Mouse (Mus musculus) midbrain, embryonic 14.5 days (tissue): ENCODE data around the gene Npas2. TPM values are rescaled to one million over a fixed set of nuclear protein-coding genes. Genes with fewer than 3 reads are reported as not detected.

Experiments used
- ATAC-seq: fragments of 200-750 bp; cut with Nextera tagmentation; 2 replicates; pipeline ENCODE4 v1.8.0; 2017; ENCODE audit warnings: moderate number of reproducible peaks, moderate library complexity; ENCODE audit not compliant: low FRiP score, low TSS enrichment
- DNase-seq: peaks from one replicate; pipeline ENCODE4 v3.0.0-alpha.2; 2015
- H3K27ac ChIP-seq: fragments of 300-500 bp; sonication (generic); replicated peaks from 2 replicates; pipeline ENCODE4 v1.5.1; 2014; ENCODE audit warnings: mild to moderate bottlenecking, low read depth, low read length, moderate library complexity
- H3K27me3 ChIP-seq: fragments of 300-500 bp; sonication (generic); 2 replicates; pipeline ENCODE4 v1.6.1; 2014; ENCODE audit warnings: low read length, control low read depth, mixed read lengths; ENCODE audit not compliant: control insufficient read depth, insufficient read depth
- H3K36me3 ChIP-seq: fragments of 300-500 bp; sonication (generic); 2 replicates; pipeline ENCODE4 v1.6.1; 2014; ENCODE audit warnings: low read length, control low read depth; ENCODE audit not compliant: control insufficient read depth, insufficient read depth
- H3K4me1 ChIP-seq: fragments of 300-500 bp; sonication (generic); 2 replicates; pipeline ENCODE4 v1.6.1; 2014; ENCODE audit warnings: mild to moderate bottlenecking, antibody characterized with exemption, low read length, control low read depth; ENCODE audit not compliant: control insufficient read depth, insufficient read depth
- H3K4me2 ChIP-seq: fragments of 300-500 bp; sonication (generic); 2 replicates; pipeline ENCODE4 v1.6.1; 2014; ENCODE audit warnings: mild to moderate bottlenecking, low read length, moderate library complexity
- H3K4me3 ChIP-seq: fragments of 300-500 bp; sonication (generic); replicated peaks from 2 replicates; pipeline ENCODE4 v1.5.1; 2014; ENCODE audit warnings: low read depth, low read length
- H3K9ac ChIP-seq: fragments of 300-500 bp; sonication (generic); replicated peaks from 2 replicates; pipeline ENCODE4 v1.6.1; 2014; ENCODE audit warnings: mild to moderate bottlenecking, low read length, moderate library complexity
- H3K9me3 ChIP-seq: fragments of 300-500 bp; sonication (generic); 2 replicates; pipeline ENCODE4 v1.6.1; 2016; ENCODE audit warnings: low read length, control low read depth, mixed read lengths; ENCODE audit not compliant: control insufficient read depth
- WGBS: fragments of 180-500 bp; shearing (Covaris S2); extraction: QIAGEN DNeasy Blood & Tissue Kit; methylation state at CpG from one replicate; pipeline ENCODE4 v1.1.7; 2014; 5-methylcytosine and 5-hydroxymethylcytosine counted together
- polyA plus RNA-seq: library from polyadenylated mRNA; unstranded; fragments of >200 nt; fragmentation: Nextera tagmentation; extraction: Ambion mirVana; gene quantifications from 2 replicates; pipeline ENCODE4 v1.2.1, GENCODE M21; 2014

The Npas2 gene
- polyA plus RNA-seq, 1 experiment from 2014 or later, result 0.33 TPM

DNA sequence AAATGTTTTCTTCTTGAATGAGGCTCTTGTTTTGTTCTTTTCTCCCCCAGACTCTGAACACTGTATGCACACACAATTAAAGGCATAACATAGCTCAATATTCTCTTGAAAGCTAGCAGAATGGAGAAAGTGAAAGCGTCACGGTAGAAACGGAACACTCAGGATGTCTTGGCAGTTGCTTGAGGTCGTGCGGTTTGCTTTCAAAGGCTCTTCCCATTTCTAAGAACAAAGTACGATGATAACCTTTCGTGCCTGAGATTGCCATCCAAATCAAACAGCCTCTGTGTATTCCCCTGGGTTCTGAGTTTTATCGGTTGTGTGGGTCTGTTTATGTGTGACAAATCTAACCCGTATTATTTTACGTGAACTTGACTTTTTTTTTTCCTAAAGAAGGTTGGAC is 11.5 kb downstream of the Npas2 start:
- DNase-seq, result no peak
- ATAC-seq, result no peak
- H3K9ac ChIP-seq, result no peak overlapping the region
- H3K27me3 ChIP-seq, result no peaks in the 10 kb centered on the region
- no peak overlapping the region for H3K4me2 ChIP-seq
- H3K4me3 ChIP-seq, result no peak overlapping the region
- no peak overlapping the region for H3K27ac ChIP-seq
- H3K4me1 ChIP-seq, result no peaks in the 10 kb centered on the region
- 88% methylated on average over 10 of the region's 10 CpGs for WGBS
- H3K9me3 ChIP-seq, result no peaks in the 10 kb centered on the region
- H3K36me3 ChIP-seq, result no peaks in the 10 kb centered on the region

DNA sequence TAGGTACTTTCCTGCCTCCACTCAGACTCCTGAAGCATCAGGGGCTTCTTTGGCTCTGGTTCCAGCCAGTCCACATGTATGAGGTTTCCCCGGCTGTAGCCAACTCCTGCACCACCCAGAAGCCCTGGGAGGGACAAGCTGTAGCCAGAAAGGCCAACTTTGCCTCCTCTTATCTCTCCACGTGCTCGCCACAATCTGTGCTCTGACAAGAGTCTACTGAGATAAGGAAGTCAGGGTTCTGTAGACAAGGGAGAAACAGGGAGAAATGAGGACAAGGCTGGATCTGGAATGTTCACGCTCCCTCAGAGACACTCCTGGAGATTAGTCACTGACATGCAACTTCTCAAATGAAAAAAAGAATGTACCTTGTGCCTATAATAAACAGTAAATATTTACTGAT is 12.2 kb downstream of the Npas2 start:
- Histone ChIP-seq H3K9ac (no peak overlapping the region), H3K4me3 (no peak overlapping the region), H3K4me2 (no peak overlapping the region), H3K9me3 (no peaks in the 10 kb centered on the region), H3K27me3 (no peaks in the 10 kb centered on the region), H3K4me1 (no peaks in the 10 kb centered on the region), H3K27ac (no peak overlapping the region), H3K36me3 (no peaks in the 10 kb centered on the region)
- 90% methylated on average over 4 of the region's 4 CpGs for WGBS
- DNase-seq (no peak), ATAC-seq (no peak)

DNA sequence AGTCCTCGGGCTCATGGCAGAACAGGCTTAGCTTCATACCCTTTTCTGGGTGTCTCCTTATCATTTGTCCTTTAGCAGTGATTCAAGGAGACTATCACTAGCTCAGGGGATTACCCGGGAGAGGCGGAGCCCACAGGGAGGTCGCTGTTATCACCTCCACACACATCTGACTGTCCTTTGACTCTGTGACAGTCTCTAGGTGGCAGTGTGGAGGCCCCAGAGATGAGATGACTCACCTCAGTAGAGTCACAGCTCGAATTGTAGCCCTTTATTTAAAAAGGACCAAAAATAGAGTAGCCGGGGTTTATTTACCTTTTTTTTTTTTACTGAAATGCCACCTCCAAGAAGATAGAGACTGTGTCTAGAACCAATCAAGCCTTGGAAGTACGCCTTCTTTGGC is 13.4 kb downstream of the Npas2 start:
- Histone ChIP-seq H3K36me3 (no peaks in the 10 kb centered on the region), H3K27ac (no peak overlapping the region), H3K4me1 (no peaks in the 10 kb centered on the region), H3K9me3 (no peaks in the 10 kb centered on the region), H3K9ac (no peak overlapping the region), H3K4me3 (no peak overlapping the region), H3K27me3 (no peaks in the 10 kb centered on the region), H3K4me2 (no peak overlapping the region)
- DNase-seq (no peak), ATAC-seq (no peak)
- WGBS, result 45% methylated on average over 7 of the region's 7 CpGs

DNA sequence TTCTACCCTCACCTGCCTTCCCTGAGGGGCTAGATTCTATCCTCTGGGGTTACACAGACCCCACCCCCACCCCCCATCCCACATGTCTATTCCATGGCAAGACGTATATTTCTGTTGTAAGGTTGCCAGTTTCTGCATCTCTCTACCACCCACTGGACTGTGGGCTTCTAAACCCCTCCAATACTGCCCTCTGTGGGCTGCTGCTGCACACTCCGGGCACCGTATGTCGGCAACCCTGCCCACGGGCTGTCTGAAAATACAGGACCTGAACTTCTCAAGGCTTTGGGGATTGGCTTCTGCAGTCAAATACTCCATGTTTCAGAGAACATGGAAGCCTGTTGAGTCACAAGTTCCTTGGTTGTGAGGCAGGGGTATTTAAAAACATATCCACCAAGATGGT is 17.4 kb downstream of the Npas2 start:
- ATAC-seq (no peak), DNase-seq (no peak)
- no peaks in the 10 kb centered on the region for H3K27me3 ChIP-seq
- no peaks in the 10 kb centered on the region for H3K9me3 ChIP-seq
- no peak overlapping the region for H3K4me2 ChIP-seq
- H3K4me3 ChIP-seq, result no peak overlapping the region
- no peak overlapping the region for H3K27ac ChIP-seq
- H3K36me3 ChIP-seq, result no peaks in the 10 kb centered on the region
- no peaks in the 10 kb centered on the region for H3K4me1 ChIP-seq
- 82% methylated on average over 5 of the region's 5 CpGs for WGBS
- no peak overlapping the region for H3K9ac ChIP-seq

DNA sequence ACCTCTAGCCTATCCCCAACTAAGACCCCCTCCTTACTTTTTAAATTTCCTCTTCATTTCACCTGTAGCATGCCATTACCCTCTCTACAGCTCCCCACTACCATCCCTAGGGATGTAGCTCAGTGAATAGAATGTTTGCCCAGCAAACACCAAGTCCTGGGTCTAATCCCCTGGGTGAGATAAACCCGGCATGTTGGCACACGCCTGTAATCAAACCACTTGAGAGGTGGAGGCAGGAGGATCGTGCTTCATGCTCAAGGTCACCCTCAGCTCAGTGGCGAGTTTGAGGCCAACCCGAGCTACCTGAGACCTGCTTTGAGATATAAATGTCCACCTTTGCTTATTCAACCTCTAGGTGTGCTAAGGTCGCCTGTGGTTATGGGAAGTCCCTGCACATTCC is 19.5 kb downstream of the Npas2 start:
- whole genome bisulfite sequencing, result 85% methylated on average over 6 of the region's 6 CpGs
- DNase-seq, result no peak
- no peak for ATAC-seq

DNA sequence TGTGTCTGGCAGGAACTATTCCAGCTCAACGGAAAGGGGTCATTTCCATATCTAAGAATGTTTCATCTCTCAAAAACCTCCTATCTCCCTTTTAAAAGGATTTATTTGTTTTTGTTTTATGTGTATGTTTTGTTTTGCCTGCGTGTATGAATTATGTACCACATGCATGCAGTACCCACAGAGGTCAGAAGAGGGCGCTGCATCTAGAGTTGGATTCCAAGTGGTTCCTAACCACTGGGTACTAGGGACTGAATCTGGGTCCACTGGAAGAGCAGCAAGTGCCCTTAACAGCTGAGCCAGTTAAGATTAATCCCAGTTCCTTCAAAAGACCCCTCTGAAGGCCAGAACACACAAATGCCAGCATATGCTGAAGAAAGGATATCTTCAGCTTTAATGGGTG is 24.1 kb downstream of the Npas2 start:
- H3K27ac ChIP-seq, result no peak overlapping the region
- DNase-seq (no peak), ATAC-seq (no peak)
- H3K9me3 ChIP-seq, result no peaks in the 10 kb centered on the region
- H3K27me3 ChIP-seq, result no peaks in the 10 kb centered on the region
- no peaks in the 10 kb centered on the region for H3K36me3 ChIP-seq
- H3K9ac ChIP-seq, result no peak overlapping the region
- H3K4me1 ChIP-seq, result no peaks in the 10 kb centered on the region
- no peak overlapping the region for H3K4me2 ChIP-seq
- H3K4me3 ChIP-seq, result no peak overlapping the region
- 84% methylated on average over 3 of the region's 3 CpGs for WGBS

More for the DNA sequence above, 19.5 kb downstream of the Npas2 start:
- H3K27ac ChIP-seq, result no peak overlapping the region
- no peaks in the 10 kb centered on the region for H3K9me3 ChIP-seq
- H3K36me3 ChIP-seq, result no peaks in the 10 kb centered on the region
- no peaks in the 10 kb centered on the region for H3K4me1 ChIP-seq
- H3K27me3 ChIP-seq, result no peaks in the 10 kb centered on the region
- H3K4me3 ChIP-seq, result no peak overlapping the region
- H3K9ac ChIP-seq, result no peak overlapping the region
- no peak overlapping the region for H3K4me2 ChIP-seq

DNA sequence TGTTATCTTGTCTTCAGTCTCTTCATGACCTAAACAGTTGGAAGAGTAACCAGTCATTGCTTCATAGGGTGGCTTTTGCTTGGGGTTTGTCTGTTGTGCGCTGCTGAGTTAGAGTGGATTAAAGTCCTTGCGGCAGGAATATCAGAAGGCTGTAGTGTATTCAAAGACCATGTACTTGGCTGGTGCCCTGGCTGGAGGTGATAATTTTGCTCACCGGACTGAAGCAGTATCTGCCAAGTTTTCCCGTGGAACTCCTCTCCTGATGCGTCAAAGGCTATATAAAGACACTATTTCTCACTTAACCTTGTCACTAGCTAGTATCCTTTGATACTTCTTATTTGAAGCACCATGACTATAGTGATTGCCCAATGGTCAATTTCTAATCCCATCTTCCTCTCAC is 34.9 kb downstream of the Npas2 start:
- ATAC-seq, result no peak
- Histone ChIP-seq H3K4me2 (no peak overlapping the region), H3K9me3 (no peaks in the 10 kb centered on the region), H3K27ac (no peak overlapping the region), H3K4me3 (no peak overlapping the region), H3K4me1 (no peaks in the 10 kb centered on the region), H3K36me3 (no peaks in the 10 kb centered on the region), H3K9ac (no peak overlapping the region), H3K27me3 (no peaks in the 10 kb centered on the region)
- DNase-seq, result no peak
- 93% methylated on average over 5 of the region's 5 CpGs for WGBS

DNA sequence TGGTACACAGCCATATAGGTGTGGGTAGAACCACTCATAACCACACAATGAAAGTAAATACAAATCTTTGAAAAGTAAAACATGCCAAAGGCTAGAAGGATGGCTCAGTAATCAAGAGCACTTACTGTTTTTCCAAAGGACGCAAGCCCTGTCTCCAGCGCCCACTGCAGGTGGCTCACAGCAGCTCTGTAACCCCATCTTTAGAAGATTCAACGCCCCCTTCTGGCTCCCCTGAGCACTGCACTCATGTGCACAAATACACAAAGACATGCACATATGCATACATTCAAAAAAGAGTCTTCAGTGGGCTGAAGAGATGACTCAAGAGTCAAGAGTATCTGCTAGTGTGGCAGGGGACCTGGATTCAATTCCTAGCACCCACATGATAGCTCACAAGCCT is 36.5 kb downstream of the Npas2 start:
- H3K36me3 ChIP-seq, result no peaks in the 10 kb centered on the region
- no peak overlapping the region for H3K9ac ChIP-seq
- no peak overlapping the region for H3K4me2 ChIP-seq
- H3K27ac ChIP-seq, result no peak overlapping the region
- H3K27me3 ChIP-seq, result no peaks in the 10 kb centered on the region
- no peaks in the 10 kb centered on the region for H3K9me3 ChIP-seq
- no peak overlapping the region for H3K4me3 ChIP-seq
- H3K4me1 ChIP-seq, result no peaks in the 10 kb centered on the region
- ATAC-seq (no peak), DNase-seq (no peak)
- WGBS, result 74% methylated on average over 3 of the region's 3 CpGs

DNA sequence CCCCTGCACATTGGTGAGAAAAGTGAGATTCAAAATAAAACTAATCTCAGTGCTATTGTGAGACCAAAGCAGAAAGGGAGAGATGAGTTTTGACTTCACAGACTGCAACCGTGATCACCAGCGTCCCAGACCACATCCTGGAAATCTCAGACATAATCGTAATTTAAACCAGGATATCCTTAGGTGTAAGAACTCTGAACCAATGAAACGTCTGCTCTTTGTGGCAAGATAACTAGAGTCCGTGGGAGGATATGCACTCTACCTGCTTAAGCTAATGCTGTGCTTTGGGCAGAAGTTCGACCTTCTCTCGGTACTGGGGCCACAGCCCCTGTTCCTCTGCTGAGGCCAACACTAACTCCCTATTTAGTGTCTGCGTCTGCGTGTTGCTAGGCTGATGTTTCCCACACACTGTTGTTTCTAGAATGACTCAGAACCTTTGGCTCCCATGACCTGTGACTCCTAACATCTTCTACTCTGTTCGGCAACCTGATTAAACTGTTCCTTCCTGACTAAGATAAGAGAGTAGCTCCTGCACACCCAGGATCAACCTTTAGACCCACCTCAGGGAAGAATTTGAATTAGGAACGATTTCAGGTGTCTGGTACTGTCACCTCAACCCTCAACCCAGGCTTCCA is 41.4 kb downstream of the Npas2 start:
- H3K4me1 ChIP-seq, result no peaks in the 10 kb centered on the region
- no peak for ATAC-seq
- 89% methylated on average over 11 of the region's 11 CpGs for WGBS

More for the DNA sequence above, 41.4 kb downstream of the Npas2 start:
- H3K4me3 ChIP-seq, result no peak overlapping the region
- H3K27ac ChIP-seq, result no peak overlapping the region
- H3K9me3 ChIP-seq, result no peaks in the 10 kb centered on the region
- H3K27me3 ChIP-seq, result no peaks in the 10 kb centered on the region
- DNase-seq, result no peak
- H3K36me3 ChIP-seq, result no peaks in the 10 kb centered on the region
- no peak overlapping the region for H3K4me2 ChIP-seq
- no peak overlapping the region for H3K9ac ChIP-seq
